25 mouse cellular contexts compared by ENCODE assay signal in genomic region chr7:43985657-43986056, GRCm38 (mm10). TPM values are rescaled to one million over a fixed set of nuclear protein-coding genes. Genes with fewer than 3 reads are reported as not detected.
"Had no signal": no experiment of that assay in that cellular context is flagged by ENCODE, and none has a peak within 500 bp of the region (broad histone marks: within the 10 kb centered on the region; RNA-seq: fewer than 3 reads in every experiment).

No protein-coding gene starts in this region.

- H3K4me3 ChIP-seq: liver, embryonic 13.5 days; liver, embryonic 15.5 days; megakaryocyte, embryonic 14.5 days; midbrain, embryonic 13.5 days; midbrain, embryonic 15.5 days; neural tube, embryonic 13.5 days had no signal

- H3K9me3 ChIP-seq: liver, embryonic 13.5 days; liver, embryonic 15.5 days; megakaryocyte, embryonic 14.5 days; midbrain, embryonic 13.5 days; midbrain, embryonic 15.5 days; neural tube, embryonic 13.5 days had no signal

- ATAC-seq: liver, postnatal 0 days; midbrain, embryonic 13.5 days; midbrain, embryonic 15.5 days had no signal

- H3K4me2 ChIP-seq: liver, embryonic 11.5 days; liver, embryonic 13.5 days; liver, embryonic 15.5 days; lung, embryonic 14.5 days; midbrain, embryonic 11.5 days; midbrain, embryonic 13.5 days; midbrain, embryonic 15.5 days; neural tube, embryonic 13.5 days had no signal

- H3K27me3 ChIP-seq: liver, embryonic 13.5 days; liver, embryonic 15.5 days; megakaryocyte, embryonic 14.5 days; midbrain, embryonic 13.5 days; midbrain, embryonic 15.5 days; neural tube, embryonic 13.5 days had no signal

- H3K9ac ChIP-seq: liver, embryonic 13.5 days; liver, embryonic 15.5 days; liver, postnatal 0 days; lung, embryonic 14.5 days; midbrain, embryonic 13.5 days; midbrain, embryonic 15.5 days; neural tube, embryonic 13.5 days had no signal

- H3K27ac ChIP-seq: liver, embryonic 13.5 days; liver, embryonic 15.5 days; midbrain, embryonic 13.5 days; midbrain, embryonic 15.5 days; neural tube, embryonic 13.5 days had no signal

- DNase-seq: liver, embryonic 13.5 days; liver, postnatal 0 days; lung, embryonic 14.5 days; lung, postnatal 10 days; right cerebral cortex, postnatal 14 days; right cerebral cortex, postnatal 4 days; spleen, adult 18-20 months; thymus, adult 18-20 months; thymus, postnatal 14 days; thymus, postnatal 36 days had no signal

- H3K4me1 ChIP-seq: liver, embryonic 13.5 days; liver, embryonic 15.5 days; megakaryocyte, embryonic 14.5 days; midbrain, embryonic 13.5 days; midbrain, embryonic 15.5 days; neural tube, embryonic 13.5 days had no signal

- H3K36me3 ChIP-seq: liver, embryonic 13.5 days; liver, embryonic 15.5 days; midbrain, embryonic 13.5 days; midbrain, embryonic 15.5 days; neural tube, embryonic 13.5 days had no signal

RNA-seq across cellular contexts. Expression of gene Klk1b9, which starts 9.8 kb away (rescaled TPM):
- total RNA-seq: midbrain, postnatal 0 days; monocyte, adult 5-6 weeks; neutrophil, adult 5-6 weeks had no signal
- polyA plus RNA-seq: liver, embryonic 11.5 days; liver, embryonic 13.5 days; liver, embryonic 15.5 days; liver, postnatal 0 days; lung, embryonic 14.5 days; lung, embryonic 16.5 days; midbrain, embryonic 11.5 days; midbrain, embryonic 13.5 days; midbrain, embryonic 15.5 days; midbrain, postnatal 0 days; neural tube, embryonic 11.5 days; neural tube, embryonic 13.5 days; small intestine, adult 2 months; stomach, embryonic 14.5 days; stomach, embryonic 16.5 days had no signal

RNA-seq across cellular contexts. Expression of gene Klk1b11, which starts 10.0 kb away (rescaled TPM):
- total RNA-seq: midbrain, postnatal 0 days; monocyte, adult 5-6 weeks; neutrophil, adult 5-6 weeks had no signal
- polyA plus RNA-seq: liver, embryonic 11.5 days; liver, embryonic 13.5 days; liver, embryonic 15.5 days; liver, postnatal 0 days; lung, embryonic 14.5 days; lung, embryonic 16.5 days; midbrain, embryonic 11.5 days; midbrain, embryonic 13.5 days; midbrain, embryonic 15.5 days; midbrain, postnatal 0 days; neural tube, embryonic 11.5 days; neural tube, embryonic 13.5 days; small intestine, adult 2 months; stomach, embryonic 14.5 days; stomach, embryonic 16.5 days had no signal

RNA-seq across cellular contexts. Expression of gene Klk1b1, which starts 19.1 kb away (rescaled TPM):
- total RNA-seq: midbrain, postnatal 0 days; monocyte, adult 5-6 weeks; neutrophil, adult 5-6 weeks had no signal
- polyA plus RNA-seq: liver, embryonic 11.5 days; liver, embryonic 13.5 days; liver, embryonic 15.5 days; liver, postnatal 0 days; lung, embryonic 14.5 days; lung, embryonic 16.5 days; midbrain, embryonic 11.5 days; midbrain, embryonic 13.5 days; midbrain, embryonic 15.5 days; midbrain, postnatal 0 days; neural tube, embryonic 11.5 days; neural tube, embryonic 13.5 days; small intestine, adult 2 months; stomach, embryonic 14.5 days; stomach, embryonic 16.5 days had no signal

RNA-seq across cellular contexts. Expression of gene Klk1b26, which starts 26.3 kb away (rescaled TPM):
- total RNA-seq: midbrain, postnatal 0 days; monocyte, adult 5-6 weeks; neutrophil, adult 5-6 weeks had no signal
- polyA plus RNA-seq: liver, embryonic 11.5 days; liver, embryonic 13.5 days; liver, postnatal 0 days; lung, embryonic 14.5 days; lung, embryonic 16.5 days; midbrain, embryonic 11.5 days; midbrain, embryonic 13.5 days; midbrain, embryonic 15.5 days; midbrain, postnatal 0 days; neural tube, embryonic 11.5 days; neural tube, embryonic 13.5 days; small intestine, adult 2 months; stomach, embryonic 14.5 days had no signal

RNA-seq across cellular contexts. Expression of gene Klk1b8, which starts 35.2 kb away (rescaled TPM):
- total RNA-seq: midbrain, postnatal 0 days; monocyte, adult 5-6 weeks; neutrophil, adult 5-6 weeks had no signal
- polyA plus RNA-seq: liver, embryonic 11.5 days; liver, embryonic 13.5 days; liver, embryonic 15.5 days; liver, postnatal 0 days; lung, embryonic 14.5 days; lung, embryonic 16.5 days; midbrain, embryonic 11.5 days; midbrain, embryonic 13.5 days; midbrain, embryonic 15.5 days; midbrain, postnatal 0 days; neural tube, embryonic 11.5 days; neural tube, embryonic 13.5 days; small intestine, adult 2 months; stomach, embryonic 14.5 days had no signal
